In genomic region chr17:8372286-8373046, GRCm38 (mm10) we compare ENCODE assay signal across 8 mouse cellular contexts. TPM values are rescaled to one million over a fixed set of nuclear protein-coding genes. Genes with fewer than 3 reads are reported as not detected.
DNase-seq lines count a peak whose midpoint lies in the region; ATAC-seq and TF ChIP-seq lines count a peak whose summit lies in the region.

No protein-coding gene starts in this region.

- ATAC-seq in hindbrain, postnatal 0 days, result 0 out of 2 replicates have a peak, but pooled peaks have one; percentile 3
- ATAC-seq in megakaryocyte, adult 5-6 weeks (ENCODE audit: poor library complexity, severe bottlenecking), result peak; percentile 71

- peak overlapping the region; percentile 60 for H3K4me2 ChIP-seq in hindbrain, postnatal 0 days (ENCODE audit: low read depth, low read length)

- TF ChIP-seq CTCF in gastrocnemius, adult 2 months (IDR thresholded peaks at IDR 0.05), result peak; percentile 91
- peak; percentile 94 for TF ChIP-seq CTCF in hindbrain, postnatal 0 days (IDR thresholded peaks at IDR 0.05; ENCODE audit: low read depth)
- TF ChIP-seq CTCF in left cerebral cortex, adult 2 months (IDR thresholded peaks at IDR 0.05), result peak; percentile 91

- intact Hi-C loops in gastrocnemius, adult 2 months (cut with DNase I), result loop anchor here (1.0 to 2.0 kb wide), 2 partner anchors 108 to 116 kb away; no protein-coding TSS in a partner anchor
- intact Hi-C loops in left cerebral cortex, adult 2 months (cut with DNase I), result loop anchor here (1.0 kb wide), 3 partner anchors 56 to 108 kb away; partner anchors contain the start of gene Sft2d1

- H3K4me1 ChIP-seq in hindbrain, postnatal 0 days (ENCODE audit: insufficient read depth, low read length), result peaks cover 30% of the 10 kb centered on the region

- no peaks in the 10 kb centered on the region for H3K27me3 ChIP-seq in hindbrain, postnatal 0 days (ENCODE audit: insufficient read depth, low read length)

- WGBS in hindbrain, postnatal 0 days, result under 1% methylated on average over 18 of the region's 18 CpGs

- peak overlapping the region; percentile 44 for H3K9ac ChIP-seq in hindbrain, postnatal 0 days (replicated peaks; ENCODE audit: low read length)

- peak overlapping the region; percentile 43; the same call in 1 of the 2 replicates for H3K27ac ChIP-seq in gastrocnemius, adult 2 months
- peak overlapping the region; percentile 91 for H3K27ac ChIP-seq in hindbrain, postnatal 0 days
- H3K27ac ChIP-seq in left cerebral cortex, adult 2 months, result peak overlapping the region; percentile 80

- no peaks in the 10 kb centered on the region for H3K36me3 ChIP-seq in hindbrain, postnatal 0 days (ENCODE audit: insufficient read depth, low read length)

- H3K4me3 ChIP-seq in gastrocnemius, adult 2 months, result peak overlapping the region; percentile 67
- H3K4me3 ChIP-seq in hindbrain, postnatal 0 days (ENCODE audit: low read length), result peak overlapping the region; percentile 29
- H3K4me3 ChIP-seq in left cerebral cortex, adult 2 months, result peak overlapping the region; percentile 43

- no peaks in the 10 kb centered on the region for H3K9me3 ChIP-seq in hindbrain, postnatal 0 days (ENCODE audit: low read length)

- DNase-seq in R1 (ENCODE audit: low read depth, low spot score), result peak; percentile 81
- peak; percentile 75 to 86 for DNase-seq in cerebellum, postnatal 4 days (ENCODE audit: low spot score in 2 of 2)
- peak; percentile 77 for DNase-seq in gastrocnemius, adult 2 months
- peak; percentile 91 for DNase-seq in hindbrain, postnatal 0 days (ENCODE audit: low spot score)
- DNase-seq in left cerebral cortex, adult 2 months (ENCODE audit: extremely low spot score in 1 of 2, low spot score in 2 of 2), result peak; percentile 79 to 82
- DNase-seq in right cerebral cortex, adult 2 months (ENCODE audit: low spot score in 2 of 2), result peak; percentile 85 to 87
- DNase-seq in urinary bladder, postnatal 14 days (ENCODE audit: low spot score), result peak; percentile 75

RNA-seq across cellular contexts. Expression of gene T2, which starts 16.7 kb away (rescaled TPM):
- not detected for total RNA-seq in gastrocnemius, adult 2 months (2021)
- 0.10 and 0.11 TPM in 2 replicates for total RNA-seq in hindbrain, postnatal 0 days (2014; rRNA removed)
- polyA plus RNA-seq in hindbrain, postnatal 0 days (2015; fragmentation: Nextera tagmentation; extraction: Ambion mirVana), result 0.55 and 0.69 TPM in 2 replicates
- total RNA-seq in left cerebral cortex, adult 2 months (2021), result under 1 TPM; 0.70 to 0.79 TPM
- not detected in 2 replicates for total RNA-seq in megakaryocyte, adult 5-6 weeks (2015)
- 0.59 TPM in 1 of 2 replicates, not detected in the other for total RNA-seq in megakaryocyte, adult 5-6 weeks (2017)

RNA-seq across cellular contexts. Expression of gene Prr18, which starts 35.2 kb away (rescaled TPM):
- under 1 TPM; 0.08 TPM for total RNA-seq in gastrocnemius, adult 2 months (2021)
- 40.9 and 41.2 TPM in 2 replicates for total RNA-seq in hindbrain, postnatal 0 days (2014; rRNA removed)
- polyA plus RNA-seq in hindbrain, postnatal 0 days (2015; fragmentation: Nextera tagmentation; extraction: Ambion mirVana), result 17.6 and 18.0 TPM in 2 replicates
- total RNA-seq in left cerebral cortex, adult 2 months (2021), result 10 to 100 TPM; 12.6 to 15.5 TPM
- total RNA-seq in megakaryocyte, adult 5-6 weeks (2015), result 0.04 and 0.16 TPM in 2 replicates
- 0.04 and 0.20 TPM in 2 replicates for total RNA-seq in megakaryocyte, adult 5-6 weeks (2017)

Comparison
In these comparisons a context has a peak if more than half of its experiments do, and no peak if none do; other contexts are left out.
1. Peak in every context shown above with its lines: DNase-seq, ATAC-seq, H3K4me3 ChIP-seq and H3K27ac ChIP-seq.
2. RNA of gene Prr18, which starts 35.2 kb away (total RNA-seq): 40.9 to 41.2 TPM in hindbrain, postnatal 0 days and 12.6 to 15.5 TPM in left cerebral cortex, adult 2 months; 0.08 TPM in gastrocnemius, adult 2 months and 0.04 to 0.20 TPM in megakaryocyte, adult 5-6 weeks; every median in the first group is over 10 times any median in the second.